Mouse (Mus musculus) gastrocnemius, postnatal 14 days (tissue): ENCODE measurements around the gene Prss45. TPM values are rescaled to one million over a fixed set of nuclear protein-coding genes. Genes with fewer than 3 reads are reported as not detected.

Source experiments
- DNase-seq: peaks from one replicate; pipeline ENCODE4 v3.0.0; 2021; ENCODE audit warnings: mixed read lengths
- intact Hi-C: fragments of 180-260 bp; cut with DNase I; formaldehyde crosslinking; loops from one replicate; pipeline ENCODE4 v1.15.1; 2025; ENCODE audit warnings: low total_unique reads
- total RNA-seq, 2 experiments: library from RNA; stranded (reverse); gene quantifications; 2 replicates each; pipeline ENCODE4 v1.2.3; 2021

Prss45 gene
- total RNA-seq, 2 experiments from 2014 or later, result not detected

DNA sequence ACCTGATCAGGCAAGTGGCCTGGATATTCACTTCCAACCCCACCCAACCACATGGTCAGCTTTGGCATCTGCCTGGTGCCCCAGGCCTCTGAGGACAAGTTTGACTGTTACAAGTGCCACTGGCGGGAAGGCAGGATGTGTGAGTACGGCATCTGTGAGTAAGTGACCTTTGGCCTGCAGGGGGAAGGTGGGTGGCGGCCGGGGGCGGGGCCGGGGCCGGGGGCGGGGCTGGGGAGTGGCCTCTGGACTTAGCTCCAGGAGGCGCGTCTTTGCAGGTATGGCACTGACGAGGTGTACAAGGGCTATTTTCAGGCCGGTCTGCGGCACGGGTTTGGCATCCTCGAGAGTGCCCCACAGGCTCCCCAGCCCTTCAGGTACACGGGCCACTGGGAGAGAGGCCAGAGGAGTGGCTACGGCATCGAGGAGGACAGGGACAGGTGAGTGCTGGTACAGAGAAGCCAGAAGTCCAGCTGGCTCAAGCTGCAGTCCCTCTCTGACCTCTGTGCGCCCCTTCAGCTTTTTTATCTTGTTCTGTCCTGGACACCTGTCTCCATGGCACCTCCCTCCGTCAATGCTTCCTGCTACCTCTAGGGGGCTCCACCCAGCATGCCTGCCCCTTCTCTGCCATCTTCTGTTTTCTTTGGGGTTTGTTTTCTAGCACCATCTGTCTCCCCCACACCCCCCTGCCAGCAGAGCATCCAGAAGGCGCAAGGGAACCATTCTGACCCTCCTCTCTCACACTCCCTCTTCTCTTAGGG lies 55.8 kb downstream of the Prss45 start:
- intact Hi-C loops, result no loop called here
- DNase-seq, result peak; percentile 4

Other genes starting within 250 kb of the Prss45 start
- gene Nradd, start 210.1 kb upstream of the Prss45 start, total RNA-seq, result 1 to 10 TPM; 1.2 to 2.5 TPM
- gene Nbeal2, start 180.4 kb upstream of the Prss45 start, total RNA-seq, result 1 to 10 TPM; 2.5 to 4.1 TPM
- 10 to 100 TPM; 46.4 to 52.6 TPM for gene Ccdc12, start 178.1 kb upstream of the Prss45 start, total RNA-seq
- gene Myl3, start 92.7 kb upstream of the Prss45 start, total RNA-seq, result 100 to 1,000 TPM; 358 to 691 TPM
- gene Pth1r, start 87.4 kb upstream of the Prss45 start, total RNA-seq, result 1 to 10 TPM; 2.7 to 4.3 TPM
- gene Prss42, start 36.4 kb upstream of the Prss45 start, total RNA-seq, result not detected
- not detected for gene Prss44, start 20.6 kb upstream of the Prss45 start, total RNA-seq
- gene Prss43, start 7.9 kb upstream of the Prss45 start, total RNA-seq, result not detected
- not detected for gene Prss46, start 9.9 kb downstream of the Prss45 start, total RNA-seq
- gene Prss50, start 23.4 kb downstream of the Prss45 start, total RNA-seq, result not detected
- gene Als2cl, start 45.3 kb downstream of the Prss45 start, total RNA-seq, result 1 to 10 TPM; 4.0 to 9.5 TPM
- gene Tmie, start 45.5 kb downstream of the Prss45 start, total RNA-seq, result under 1 TPM; 0.55 to 0.62 TPM
- 1 to 10 TPM in 1 of 2 experiments, under 1 TPM in 1; 0.78 to 2.6 TPM for gene Fam240a, start 82.3 kb downstream of the Prss45 start, total RNA-seq
- not detected for gene Tdgf1, start 111.6 kb downstream of the Prss45 start, total RNA-seq
- 10 to 100 TPM; 23.7 to 24.1 TPM for gene Lrrc2, start 117.0 kb downstream of the Prss45 start, total RNA-seq
- gene Rtp3, start 156.0 kb downstream of the Prss45 start, total RNA-seq, result 1 to 10 TPM; 1.2 to 1.3 TPM
- gene Ltf, start 184.7 kb downstream of the Prss45 start, total RNA-seq, result under 1 TPM; 0.24 to 0.27 TPM
- gene Ccrl2, start 222.9 kb downstream of the Prss45 start, total RNA-seq, result 1 to 10 TPM; 3.5 to 3.6 TPM